Mouse (Mus musculus): ENCODE data around the gene Ogdh. TPM values are rescaled to one million over a fixed set of nuclear protein-coding genes. Genes with fewer than 3 reads are reported as not detected.

Ogdh gene
- total RNA-seq, 2 experiments from 2014 or later = 218 to 220 TPM

Small RNA genes within 50 kb of the gene (microRNA-seq; reads per million reads assigned to microRNA genes)
- gene Mir7651 = 1.5 to 1.9 reads per million in 2 experiments

Other genes starting within 250 kb of the Ogdh start
- 1,000 to 10,000 TPM; 1,105 to 1,153 TPM for gene Camk2b, start 225.3 kb upstream of the Ogdh start, total RNA-seq (2021)
- under 1 TPM in 1 of 2 experiments, not detected in 1; 0.50 TPM for gene A730071L15Rik, start 91.6 kb upstream of the Ogdh start, total RNA-seq (2021)
- 100 to 1,000 TPM; 108 to 114 TPM for gene Nudcd3, start 91.2 kb upstream of the Ogdh start, total RNA-seq (2021)
- gene Npc1l1, start 61.5 kb upstream of the Ogdh start, total RNA-seq (2021) = under 1 TPM; 0.28 to 0.30 TPM
- gene Ddx56, start 23.9 kb upstream of the Ogdh start, total RNA-seq (2021) = 10 to 100 TPM; 43.1 to 44.5 TPM
- gene Tmed4, start 16.8 kb upstream of the Ogdh start, total RNA-seq (2021) = 100 to 1,000 TPM; 107 TPM
- gene Zmiz2, start 97.4 kb downstream of the Ogdh start, total RNA-seq (2021) = 100 to 1,000 TPM; 152 to 170 TPM
- gene Ppia, start 123.8 kb downstream of the Ogdh start, total RNA-seq (2021) = 1,000 to 10,000 TPM; 1,662 to 1,810 TPM
- 10 to 100 TPM; 41.8 to 42.6 TPM for gene H2afv, start 152.8 kb downstream of the Ogdh start, total RNA-seq (2021)
- gene Purb, start 184.3 kb downstream of the Ogdh start, total RNA-seq (2021) = 100 to 1,000 TPM; 255 to 257 TPM
- 1 to 10 TPM in 1 of 2 experiments, under 1 TPM in 1; 0.45 to 1.1 TPM for gene Myo1g, start 229.3 kb downstream of the Ogdh start, total RNA-seq (2021)

All from layer of hippocampus, postnatal 36 days (tissue).